Mouse (Mus musculus): ENCODE measurements around the gene Cotl1.

DNA sequence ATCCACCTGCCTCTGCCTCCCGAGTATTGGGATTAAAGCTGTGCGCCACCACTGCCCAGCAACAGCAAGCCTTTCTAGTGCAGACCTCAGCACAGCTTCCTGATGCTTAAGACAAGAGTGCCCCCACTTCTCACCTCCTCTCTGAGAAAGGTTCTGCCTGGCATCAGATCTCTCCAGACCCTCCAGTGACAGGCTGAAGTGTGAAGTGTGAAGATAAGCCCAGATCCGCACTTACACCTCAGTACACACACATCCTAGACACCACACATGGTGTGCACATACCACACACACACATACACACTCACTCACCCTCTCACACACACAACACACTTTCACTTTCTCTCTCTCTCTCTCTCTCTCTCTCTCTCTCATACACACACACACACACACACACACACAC, 53.5 kb downstream of the Cotl1 start:
- TF ChIP-seq MAX (IDR thresholded peaks at IDR 0.05) (no peak), CTCF (IDR thresholded peaks at IDR 0.05; ENCODE audit: control insufficient read depth, insufficient read depth, insufficient read length) (no peak), CEBPB (IDR thresholded peaks at IDR 0.05; ENCODE audit: low read depth) (no peak), USF1 (IDR thresholded peaks at IDR 0.05; ENCODE audit: low read depth) (no peak)
